Mouse (Mus musculus): ENCODE data around the gene Gm5431.
"Not testable (repeated sequence)": the region's sequence is repeated elsewhere in the genome, so short reads cannot be mapped to it uniquely, and the experiment has no call there.

The Gm5431 gene

GRCm38 (mm10) chr11:48902021-48902420 lies at the start of gene Gm5431:
TSS of gene Gm5431 (minus strand) at chr11:48902214.
- peak; percentile 27 for DNase-seq

GRCm38 (mm10) chr11:48946090-48946489 lies 44.1 kb upstream of the Gm5431 start, which contains the start of gene Psme2b:
TSS of gene Psme2b (minus strand) at chr11:48946190.
- DNase-seq: not testable (repeated sequence)

DNA sequence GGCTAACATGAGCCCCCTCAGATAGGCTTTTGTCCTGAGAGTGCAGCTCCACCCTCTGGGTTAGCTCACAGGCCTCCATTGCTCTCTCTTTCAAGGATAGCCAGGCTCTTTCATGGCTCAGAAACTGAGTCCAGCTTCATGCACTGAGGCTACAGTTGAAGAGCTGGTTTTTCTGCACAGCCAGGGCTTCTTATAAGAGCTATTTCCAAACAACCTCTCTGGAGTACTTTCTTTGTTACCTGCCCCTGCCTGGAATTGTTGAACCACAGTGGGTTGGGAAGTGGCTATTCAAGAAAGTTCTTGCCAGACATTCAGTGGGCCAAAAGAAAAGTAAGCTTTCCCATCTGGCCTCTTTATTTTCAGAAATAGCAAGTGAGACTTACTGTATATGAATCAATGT lies 37.3 kb upstream of the Gm5431 start:
- DNase-seq: not testable (repeated sequence)

GRCm38 (mm10) chr11:48935291-48935690 lies 33.3 kb upstream of the Gm5431 start:
- DNase-seq: not testable (repeated sequence)

DNA sequence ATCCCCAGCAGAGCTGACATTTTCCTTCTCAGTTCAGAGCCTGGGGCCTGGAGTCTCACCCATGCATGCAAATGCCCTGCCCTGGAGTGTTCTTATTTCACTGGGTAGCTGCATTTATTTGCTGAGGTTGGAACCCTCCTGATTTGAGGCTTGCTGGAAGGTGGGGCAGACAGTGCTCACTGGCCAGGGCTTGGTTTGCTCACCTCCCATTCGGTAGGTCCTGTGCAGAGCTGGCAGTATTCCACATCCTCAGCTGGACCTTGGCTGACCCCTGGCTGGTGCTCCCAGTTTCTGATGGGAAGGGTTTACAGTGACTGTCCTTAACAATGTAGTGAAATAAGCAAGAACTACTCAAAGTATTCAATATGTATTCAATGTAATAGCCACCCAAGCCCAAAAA lies 31.9 kb upstream of the Gm5431 start:
- DNase-seq: not testable (repeated sequence)

DNA sequence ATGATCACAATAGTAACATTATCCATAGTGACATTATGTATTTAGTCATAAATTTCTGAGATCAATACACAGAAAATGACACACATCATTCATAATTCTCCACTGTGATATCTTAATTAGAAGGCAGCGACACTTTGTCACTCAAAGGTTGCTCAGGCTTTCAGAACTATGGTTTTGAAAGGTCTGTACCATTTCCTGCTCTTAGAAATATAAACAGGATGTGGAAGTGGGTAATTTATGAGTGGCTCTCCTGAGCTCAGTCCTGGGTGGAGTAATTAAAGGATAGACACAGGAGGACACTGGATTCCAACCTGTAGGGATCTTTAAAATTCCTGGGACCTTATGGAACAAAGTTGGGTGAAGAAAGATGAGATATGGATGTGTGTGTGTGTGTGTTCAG lies 31.4 kb upstream of the Gm5431 start:
- not testable (repeated sequence) for DNase-seq

DNA sequence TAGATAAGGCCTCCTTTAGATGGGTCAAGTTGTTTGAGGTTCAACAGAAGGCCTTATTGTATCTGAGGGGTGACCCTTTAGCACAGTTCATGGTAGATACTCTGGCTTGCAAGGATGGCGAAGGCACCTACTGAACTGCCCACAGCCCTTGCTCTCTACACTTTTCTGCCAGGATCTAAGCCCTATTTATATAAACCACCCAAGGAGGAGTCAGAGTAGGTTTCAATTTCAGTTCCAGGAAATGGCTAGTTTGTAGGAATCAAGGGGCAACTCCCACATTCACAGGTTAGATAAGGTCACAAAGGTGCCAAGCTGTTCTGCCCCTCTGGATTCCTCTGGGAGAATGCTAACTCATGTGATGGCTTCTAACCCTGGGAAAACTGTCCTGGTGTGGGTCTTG lies 26.1 kb upstream of the Gm5431 start:
- DNase-seq: not testable (repeated sequence)

GRCm38 (mm10) chr11:48926437-48926836 lies 24.4 kb upstream of the Gm5431 start:
- not testable (repeated sequence) for DNase-seq

DNA sequence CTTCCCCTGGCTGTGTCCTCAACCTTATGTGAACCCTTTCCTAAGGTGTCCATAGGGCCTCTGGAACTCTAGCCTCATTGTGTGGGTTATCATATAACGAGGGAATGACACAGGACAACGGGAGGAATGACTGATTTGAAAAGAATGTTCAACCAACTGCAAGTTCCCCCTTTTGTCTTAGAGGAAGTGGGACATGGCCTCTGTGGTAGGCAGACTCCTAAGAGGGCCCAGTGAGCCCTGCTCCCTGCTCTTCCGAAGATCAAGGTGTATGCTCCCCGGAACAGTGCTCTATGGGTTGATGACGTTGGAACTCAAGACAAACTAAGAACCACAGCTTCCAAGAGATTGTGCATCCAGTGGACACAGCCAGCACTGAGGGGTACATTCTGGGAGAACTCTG lies 21.8 kb upstream of the Gm5431 start:
- DNase-seq: not testable (repeated sequence)

GRCm38 (mm10) chr11:48918380-48918779 lies 16.4 kb upstream of the Gm5431 start:
- no peak for DNase-seq

- DNase-seq: no peak
These were observed 11.6 kb upstream of the Gm5431 start for GRCm38 (mm10) chr11:48913611-48914010.

- DNase-seq: no peak
These were observed 6.4 kb upstream of the Gm5431 start for GRCm38 (mm10) chr11:48908459-48908858.

GRCm38 (mm10) chr11:48901567-48901930 lies 465 bp downstream of the Gm5431 start:
- DNase-seq: not testable (repeated sequence)

DNA sequence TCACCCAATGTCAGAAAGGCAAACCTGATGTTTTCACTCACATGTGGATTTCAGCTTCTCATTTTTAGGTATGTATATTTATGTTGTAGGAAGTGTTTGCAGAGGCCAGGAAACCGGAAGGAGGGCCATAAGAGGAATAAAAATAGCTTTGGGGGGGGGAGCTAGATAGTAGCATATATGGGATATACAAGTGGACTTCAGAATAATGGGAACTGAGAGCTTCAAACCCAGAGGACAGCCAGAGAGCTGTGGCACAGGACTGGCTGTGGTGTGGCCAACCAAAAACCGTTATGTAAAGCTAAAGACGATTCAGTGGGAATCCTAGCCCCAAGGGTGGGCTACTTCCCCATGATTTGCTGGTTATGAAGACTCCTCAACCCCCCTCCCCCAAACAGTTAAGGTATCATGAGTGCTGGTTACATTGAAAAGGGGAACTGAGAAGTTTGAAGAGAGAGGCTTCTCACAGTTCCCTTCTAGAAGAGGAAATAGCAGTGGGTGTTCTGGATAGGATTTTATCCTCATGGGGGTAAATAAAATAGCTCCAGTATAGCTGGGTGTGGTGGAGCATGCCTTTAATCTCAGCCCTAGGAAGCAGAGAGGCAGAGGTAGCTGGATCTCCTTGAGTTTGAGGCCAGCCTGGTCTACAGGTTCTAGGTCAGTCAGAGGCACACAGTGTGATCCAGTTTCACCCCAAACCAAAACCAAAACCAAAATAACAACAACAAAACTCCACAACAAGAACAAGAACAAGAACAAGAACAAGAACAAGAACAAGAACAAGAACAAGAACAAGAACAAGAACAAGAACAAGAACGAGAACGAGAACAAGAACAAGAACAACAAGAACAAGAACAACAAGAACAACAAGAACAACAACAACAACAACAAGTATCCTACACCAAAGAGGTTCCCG lies 1.1 kb downstream of the Gm5431 start:
- not testable (repeated sequence) for DNase-seq

DNA sequence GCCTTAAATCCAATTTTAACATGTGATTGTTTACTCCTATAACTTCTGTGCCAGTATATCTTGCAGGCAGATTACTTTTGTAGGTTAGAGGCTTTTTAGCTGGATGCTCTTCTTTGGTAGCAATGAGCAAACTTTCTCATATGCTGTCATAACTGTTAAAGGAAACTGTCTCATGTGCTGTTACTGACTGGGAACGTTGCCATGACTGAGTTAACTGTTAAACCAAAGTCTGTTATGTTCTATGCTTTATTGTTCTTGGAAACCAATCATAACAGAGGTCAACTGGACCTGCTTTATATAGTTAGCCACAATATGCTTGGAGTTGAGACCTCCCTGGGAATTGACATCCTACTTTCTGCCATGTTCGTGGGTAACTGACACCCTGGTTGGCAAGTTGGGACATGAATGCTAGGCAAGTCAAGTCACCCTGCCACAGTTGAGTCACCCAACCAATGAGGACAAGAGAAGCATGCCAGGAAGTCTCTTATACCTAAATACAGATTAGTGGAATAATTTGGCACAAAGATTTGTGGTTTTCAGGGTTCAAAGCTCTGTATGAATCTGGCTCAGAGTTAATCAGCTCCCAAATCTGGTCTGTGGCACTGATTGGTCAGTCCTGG lies 3.1 kb downstream of the Gm5431 start:
- peak; percentile 74 for DNase-seq

GRCm38 (mm10) chr11:48876680-48877079 lies 25.3 kb downstream of the Gm5431 start:
- DNase-seq: no peak

GRCm38 (mm10) chr11:48875343-48875837 lies 26.6 kb downstream of the Gm5431 start:
- DNase-seq: not testable (repeated sequence)

DNA sequence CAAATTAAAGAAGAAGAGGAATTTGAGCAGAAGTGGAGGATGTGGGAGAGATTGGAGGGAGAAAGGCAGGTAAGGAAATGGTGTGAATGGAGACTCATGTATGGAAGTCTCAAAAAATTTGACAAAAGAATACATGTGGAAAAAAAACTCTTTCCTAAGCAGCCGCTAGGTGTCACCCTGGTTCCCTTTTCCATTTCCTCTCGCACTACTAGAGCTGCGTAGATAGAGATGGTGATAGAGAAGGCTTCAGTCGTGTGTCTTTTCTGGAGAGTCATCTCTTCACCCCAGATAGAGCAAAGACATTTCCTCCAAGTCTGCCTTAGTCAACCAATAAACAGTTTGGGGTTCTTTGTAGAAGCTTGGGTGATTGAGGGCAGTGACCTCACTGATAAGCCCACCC lies 27.5 kb downstream of the Gm5431 start:
- peak; percentile 73 for DNase-seq

DNA sequence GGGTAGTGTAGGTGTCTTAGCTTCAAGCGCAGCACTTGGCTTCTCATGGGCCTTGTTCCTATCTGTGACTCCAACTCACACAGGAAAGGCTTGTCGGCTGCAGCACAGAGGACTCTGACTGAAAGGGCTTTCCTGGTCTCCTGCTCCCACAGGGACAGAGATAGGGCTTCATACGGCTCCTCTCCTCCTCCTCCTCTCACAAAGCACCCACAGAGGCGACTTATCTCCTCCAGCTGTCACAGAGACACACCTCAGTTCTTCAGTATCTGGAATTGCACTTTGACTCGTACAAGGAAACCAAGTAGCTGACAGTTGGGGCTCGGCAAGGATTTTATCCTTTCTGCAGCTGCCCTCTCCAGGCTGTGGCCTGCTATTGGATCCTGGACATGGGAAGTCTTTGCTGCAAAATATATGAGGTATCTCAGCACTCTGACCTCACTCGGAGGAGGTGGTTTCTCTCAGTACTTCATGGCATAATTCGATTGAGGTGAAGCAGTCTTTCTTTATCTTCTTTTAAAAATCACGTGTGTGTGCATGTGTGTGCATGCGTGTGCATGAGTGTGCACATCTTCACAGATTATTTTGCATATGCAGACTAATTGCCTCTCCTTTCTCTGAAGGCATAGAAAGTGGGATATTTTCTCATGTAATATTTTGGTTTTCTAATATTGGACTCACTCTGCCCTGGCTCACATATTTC lies 28.3 kb downstream of the Gm5431 start:
- DNase-seq: peak; percentile 38

DNA sequence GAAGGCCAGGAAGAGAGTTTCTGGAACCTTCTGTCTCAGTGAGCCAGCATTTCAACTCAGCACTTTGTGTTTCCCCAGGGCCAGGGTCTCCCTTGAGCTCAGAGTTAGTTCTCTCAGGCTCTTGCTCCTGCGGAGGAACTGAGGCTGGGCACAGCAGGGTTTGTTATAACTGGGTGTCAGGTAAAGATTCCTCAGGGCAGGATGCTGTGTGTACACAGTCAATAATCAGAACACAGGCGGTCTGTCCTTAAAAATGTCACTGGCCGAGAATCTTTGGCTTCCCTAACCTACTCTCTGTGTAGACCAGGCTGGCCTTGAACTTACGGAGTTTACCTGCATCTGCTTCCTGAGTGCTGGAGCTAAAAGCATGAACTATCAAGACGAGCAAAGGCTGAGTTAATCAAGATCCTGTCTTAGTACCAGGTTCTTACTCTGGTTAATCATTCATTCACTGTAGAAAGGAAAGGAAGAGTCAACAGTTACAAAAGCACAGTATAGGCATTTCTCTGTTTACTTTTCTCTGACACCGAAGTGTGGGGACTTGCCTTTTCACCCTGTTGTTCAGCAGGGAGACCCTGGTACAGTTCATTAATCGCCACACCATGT lies 29.2 kb downstream of the Gm5431 start:
- DNase-seq: peak; percentile 40

DNA sequence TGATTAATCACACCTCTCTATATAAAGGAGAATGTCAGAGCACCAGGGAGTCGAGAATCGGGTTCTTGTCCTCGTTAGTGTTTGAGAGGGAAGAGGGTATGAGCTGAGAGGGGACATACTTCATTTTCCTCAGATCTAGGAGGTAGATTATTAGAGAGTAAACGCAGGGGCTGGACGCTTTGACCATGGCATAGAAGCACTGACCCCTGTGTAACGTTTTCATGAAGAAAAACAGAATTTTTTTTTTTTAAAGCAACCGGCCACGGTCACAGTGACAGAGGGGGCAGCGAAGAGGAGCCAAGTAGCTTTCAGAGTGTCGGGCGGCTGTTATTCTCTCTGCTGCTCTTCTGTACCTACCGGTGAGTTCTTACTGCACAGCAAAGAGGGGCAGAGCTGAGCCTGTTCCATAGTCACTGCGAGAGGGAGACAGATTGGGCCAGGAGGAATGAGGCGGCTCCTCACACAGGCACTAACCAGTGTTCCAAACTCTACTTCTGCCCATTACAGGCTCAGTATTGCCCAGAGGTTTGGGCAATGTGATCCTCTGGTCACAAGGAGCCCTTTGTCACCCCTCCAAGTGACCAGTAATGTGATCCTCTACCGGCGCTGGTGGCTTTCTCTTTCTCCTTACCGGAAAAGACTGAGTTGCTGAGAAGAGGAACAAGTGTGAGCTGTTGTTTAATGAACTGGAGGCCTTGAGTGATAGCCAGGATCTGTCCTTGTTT lies 30.0 kb downstream of the Gm5431 start:
- DNase-seq: peak; percentile 61

- DNase-seq: peak; percentile 82
These were observed 30.7 kb downstream of the Gm5431 start, which contains the start of gene Irgm1 for GRCm38 (mm10) chr11:48871201-48871772. TSS of gene Irgm1 (minus strand) at chr11:48871683.

All from kidney, adult 9 months (tissue).